Mouse (Mus musculus) layer of hippocampus, adult 11-12 months (tissue): ENCODE measurements at regions not wholly inside any gene's neighbourhood (a gene's known extent, or its start where the extent isn't known, plus 50 kb on each side); places are given as distances from the start of the nearest gene placed in this dataset.
A peak's percentile ranks its signal among the peaks of the same experiment; 100 is the strongest.

Source experiments
- DNase-seq: peaks from one replicate; pipeline ENCODE4 v3.0.0; 2022; ENCODE audit warnings: low spot score

DNA sequence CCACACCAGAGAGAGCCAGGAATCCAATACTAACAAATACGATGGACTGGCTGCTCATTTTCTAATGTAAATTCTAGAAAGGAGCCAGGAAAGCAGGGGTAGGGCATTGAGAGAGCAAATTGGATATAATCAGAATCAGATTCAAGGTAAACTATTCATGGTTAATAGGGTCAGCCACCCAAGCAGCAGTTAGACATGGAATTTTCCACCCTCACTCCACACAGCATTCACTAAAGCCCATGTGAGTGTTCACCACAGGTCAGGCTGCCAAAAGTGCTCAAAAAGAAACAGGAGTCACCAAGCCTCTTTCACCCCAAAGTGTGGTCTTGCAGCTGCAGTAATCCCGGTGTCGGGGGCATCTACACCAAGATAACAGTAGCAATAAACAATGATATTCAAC, 596.9 kb downstream of the Tox3 start:
- DNase-seq, result no peak

DNA sequence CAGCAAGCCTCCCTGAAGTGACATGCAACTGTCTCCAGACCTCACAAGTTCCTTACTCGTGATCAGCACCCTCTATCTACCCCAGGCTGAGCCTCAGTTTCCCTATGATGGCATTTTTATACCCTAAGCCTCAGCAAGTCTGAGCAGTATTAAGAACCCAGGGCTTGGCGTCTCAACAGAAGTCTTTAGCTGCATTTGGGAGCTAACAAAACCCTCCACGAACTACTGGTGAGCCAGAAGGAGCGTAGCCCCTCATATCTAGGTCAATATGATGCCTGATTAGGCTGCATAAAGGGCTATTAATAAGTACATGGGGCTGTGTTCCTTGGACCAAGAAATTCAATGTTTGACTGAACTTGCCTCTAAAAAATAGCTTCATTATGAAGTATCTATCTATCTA, 600.4 kb downstream of the Tox3 start:
- no peak for DNase-seq

DNA sequence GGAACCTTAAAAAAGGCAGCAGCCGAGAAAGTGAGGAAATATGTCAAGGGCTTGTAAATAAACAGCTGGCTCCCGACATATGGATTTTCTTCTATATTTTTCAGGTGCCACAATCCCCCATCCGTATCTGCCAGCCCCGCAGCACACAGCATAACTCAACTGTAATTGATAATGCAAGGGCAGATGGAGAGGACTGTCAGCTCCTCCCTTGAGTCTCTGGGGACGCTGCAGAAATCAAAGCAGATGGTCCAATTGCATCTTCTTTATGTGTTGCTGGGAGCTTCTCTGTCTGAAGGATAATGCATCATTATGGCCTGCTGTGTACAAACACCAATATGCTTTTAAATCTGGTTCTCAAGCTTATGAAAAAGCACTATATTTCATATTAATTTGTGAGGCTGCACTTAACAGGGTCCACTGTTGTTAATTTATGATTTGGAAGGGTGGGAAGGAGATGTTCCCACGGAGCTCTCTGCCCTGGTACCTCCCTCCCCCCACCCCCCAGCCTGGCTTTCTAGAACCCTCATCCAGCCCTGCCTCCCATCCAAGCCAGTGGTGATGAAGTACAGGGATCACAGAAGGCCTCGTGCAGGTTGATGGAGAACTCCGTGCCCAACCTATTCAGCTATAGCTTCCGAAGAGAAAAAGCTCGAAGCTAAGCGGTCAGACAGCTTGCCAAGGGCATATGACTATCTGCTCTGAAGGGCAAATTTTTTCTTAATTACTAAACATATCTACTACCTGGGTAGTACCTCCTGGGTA, 603.7 kb downstream of the Tox3 start:
- DNase-seq, result peak; percentile 14

DNA sequence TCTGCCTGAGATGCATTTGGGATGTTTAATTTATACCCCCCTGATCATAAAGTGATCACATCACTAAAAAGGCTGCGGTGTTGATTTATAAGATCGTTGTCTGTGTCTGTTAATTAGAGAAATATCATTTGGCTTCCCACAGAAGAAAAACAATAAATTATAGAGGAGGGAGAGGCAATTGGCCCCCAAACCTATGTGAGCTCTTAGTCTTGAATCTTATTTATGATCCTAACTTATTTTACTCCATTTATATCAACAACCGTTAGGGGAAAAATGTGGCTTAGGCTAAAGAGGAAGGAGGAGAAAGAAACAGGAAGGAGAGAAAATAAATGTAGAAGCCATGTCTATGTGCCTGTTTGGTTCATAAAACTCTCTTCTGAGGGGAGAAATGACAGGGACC, 609.5 kb downstream of the Tox3 start:
- DNase-seq, result no peak

DNA sequence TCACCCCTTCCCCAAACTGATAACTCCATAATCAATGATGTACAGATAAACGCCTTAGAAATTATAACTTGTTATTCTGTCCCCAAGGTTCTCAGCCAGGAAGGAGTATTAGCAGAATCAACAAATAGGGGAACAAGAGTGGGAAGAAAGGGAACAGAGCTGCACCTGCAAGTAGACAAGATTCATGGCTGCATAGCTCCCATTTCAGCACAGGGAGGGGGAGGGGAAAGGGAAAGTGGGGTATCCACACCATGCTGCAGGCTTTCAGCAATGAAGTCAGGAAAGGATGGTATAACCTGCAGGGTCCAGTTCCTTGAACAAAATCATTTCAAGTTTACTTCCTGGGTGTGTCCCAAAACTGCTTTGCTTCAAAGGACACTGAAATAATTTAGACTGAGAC, 610.5 kb downstream of the Tox3 start:
- DNase-seq, result no peak

DNA sequence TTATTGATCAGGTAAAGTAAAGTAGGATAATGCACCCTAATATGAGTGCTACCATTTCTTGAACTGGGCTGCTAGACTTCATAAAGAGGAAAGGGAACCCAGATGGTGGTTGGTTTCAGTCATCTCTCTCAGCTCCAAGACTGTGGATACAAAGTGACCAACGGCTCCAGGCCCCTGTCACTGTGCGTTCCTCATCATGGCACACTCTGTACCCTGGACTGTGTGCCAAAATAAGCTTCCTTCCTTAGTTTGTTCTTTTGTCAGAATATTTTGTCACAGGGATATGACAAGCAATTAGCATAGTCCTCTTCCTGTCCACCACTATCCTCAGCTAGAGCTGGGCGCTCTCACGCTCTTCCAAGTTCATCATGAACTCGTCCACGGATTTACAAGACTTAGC, 620.9 kb downstream of the Tox3 start:
- no peak for DNase-seq

- no peak for DNase-seq
Observed at GRCm38 (mm10) chr8:89721684-89722305, 626.3 kb downstream of the Tox3 start.

- DNase-seq, result no peak
Observed at GRCm38 (mm10) chr8:89713880-89714279, 634.3 kb downstream of the Tox3 start.

GRCm38 (mm10) chr8:89707341-89707928, 640.7 kb downstream of the Tox3 start:
- DNase-seq, result peak; percentile 26

DNA sequence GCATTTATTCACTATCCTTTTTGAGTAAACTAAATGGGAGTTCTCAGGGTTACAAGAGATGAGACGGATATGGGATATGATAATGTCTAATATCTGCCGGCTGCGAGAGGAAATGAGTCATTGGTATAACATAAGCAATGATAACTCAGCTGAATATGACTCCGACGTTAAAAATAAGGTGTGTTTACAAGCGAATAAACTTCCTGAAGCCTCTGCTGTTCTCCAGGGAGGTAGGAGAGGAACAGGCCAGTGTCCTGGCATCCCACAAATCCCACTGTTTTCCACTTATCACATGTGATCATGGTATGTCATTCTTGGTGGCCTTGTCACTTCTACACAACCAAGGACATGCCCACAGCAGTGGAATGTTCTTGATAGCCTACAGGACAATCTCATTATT, 641.7 kb upstream of the Sall1 start:
- no peak for DNase-seq

GRCm38 (mm10) chr8:89680937-89681336, 637.0 kb upstream of the Sall1 start:
- DNase-seq, result no peak

DNA sequence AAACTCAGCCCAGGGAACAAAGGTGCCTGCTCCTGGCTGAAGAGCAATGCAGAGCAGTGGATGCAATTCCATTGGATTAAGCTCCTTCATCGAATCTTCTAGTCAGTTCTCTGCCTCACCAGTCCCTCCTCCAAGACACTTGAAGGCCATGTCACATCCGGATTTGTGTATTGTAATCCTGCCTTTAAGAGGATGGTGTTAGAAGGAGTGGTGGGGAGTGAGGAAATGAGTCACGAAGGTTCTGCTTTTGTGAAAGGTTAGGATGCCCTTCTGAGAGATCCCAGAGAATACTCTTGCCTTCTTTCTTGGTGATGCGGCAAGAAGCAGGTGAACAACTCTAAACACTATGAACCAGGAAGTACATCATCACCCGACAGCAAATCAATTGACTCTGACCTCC, 636.4 kb upstream of the Sall1 start:
- DNase-seq, result no peak

DNA sequence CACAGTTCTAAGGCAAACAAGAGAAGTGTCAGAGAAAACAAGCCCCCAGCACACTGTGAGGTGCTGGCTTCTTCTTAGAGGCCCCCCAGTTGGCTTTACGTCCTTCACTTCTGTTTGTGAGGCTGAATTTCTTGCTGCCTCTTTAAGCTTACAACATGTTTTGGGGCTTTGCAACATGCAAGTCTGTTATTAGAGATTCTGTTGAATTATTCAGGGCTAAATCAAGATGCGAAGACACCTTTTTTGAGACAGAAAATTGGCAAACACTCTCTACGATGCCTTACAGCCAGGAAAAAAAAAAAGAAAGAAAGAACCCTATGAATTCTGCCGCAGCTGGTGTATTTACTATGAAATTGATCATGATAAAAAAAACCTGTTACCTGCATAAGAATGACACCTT, 635.6 kb upstream of the Sall1 start:
- no peak for DNase-seq

- DNase-seq, result no peak
Observed at GRCm38 (mm10) chr8:89677266-89677665, 633.3 kb upstream of the Sall1 start.

GRCm38 (mm10) chr8:89673911-89674310, 629.9 kb upstream of the Sall1 start:
- DNase-seq, result no peak

DNA sequence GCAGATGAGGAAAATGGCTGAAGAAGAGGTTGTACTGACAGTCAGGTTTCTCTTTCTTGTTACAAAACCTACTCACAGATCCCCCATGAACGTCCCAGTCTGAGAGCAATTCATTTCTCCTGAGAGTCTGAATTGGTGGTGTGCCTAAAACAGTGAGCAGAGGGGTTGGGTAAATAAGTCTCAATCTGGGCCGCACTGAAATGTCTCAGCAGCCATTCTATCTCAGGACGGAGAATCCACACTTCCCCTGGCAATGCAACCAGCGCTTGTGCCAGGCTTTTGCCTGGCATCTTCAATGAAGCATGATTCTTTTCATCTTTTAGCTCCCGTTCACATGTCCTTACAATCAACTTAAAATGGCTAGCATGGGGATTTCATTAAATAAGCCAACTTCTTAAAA, 628.7 kb upstream of the Sall1 start:
- DNase-seq, result no peak

DNA sequence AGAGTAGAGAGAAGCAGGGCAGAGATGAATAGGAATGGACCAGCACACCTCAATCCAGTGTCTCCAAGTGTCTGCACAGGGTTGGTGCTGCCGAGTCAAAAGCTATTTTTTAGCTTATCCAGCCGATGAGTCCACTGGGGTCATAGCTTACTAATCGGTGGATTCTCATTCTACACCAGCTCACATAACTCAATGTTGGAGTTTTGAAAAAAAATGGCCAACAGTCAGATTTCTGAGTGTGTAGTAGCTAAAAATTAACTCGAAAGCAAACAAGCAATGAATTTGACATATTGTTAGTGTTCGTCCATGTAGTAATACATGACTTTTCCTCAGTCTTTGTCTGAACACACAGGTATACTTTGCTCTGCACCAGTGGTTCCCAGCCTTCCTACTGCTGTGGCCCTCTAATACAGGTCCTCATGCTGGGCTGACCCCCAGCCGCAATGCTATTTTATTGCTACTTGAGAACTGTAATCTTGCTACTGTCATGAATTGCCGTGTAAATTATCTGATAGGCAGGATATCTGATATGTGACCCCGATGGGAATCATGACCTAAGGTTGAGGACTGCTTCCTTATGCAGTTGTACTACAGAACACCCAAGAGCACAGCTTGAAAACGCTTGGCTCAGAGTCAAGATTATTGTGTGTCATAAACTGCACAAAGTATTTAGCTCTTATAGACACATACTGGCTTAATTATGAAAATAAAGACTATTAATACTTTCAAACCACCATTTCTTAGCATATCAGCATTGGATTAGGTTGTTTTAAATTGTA, 621.1 kb upstream of the Sall1 start:
- DNase-seq, result no peak

DNA sequence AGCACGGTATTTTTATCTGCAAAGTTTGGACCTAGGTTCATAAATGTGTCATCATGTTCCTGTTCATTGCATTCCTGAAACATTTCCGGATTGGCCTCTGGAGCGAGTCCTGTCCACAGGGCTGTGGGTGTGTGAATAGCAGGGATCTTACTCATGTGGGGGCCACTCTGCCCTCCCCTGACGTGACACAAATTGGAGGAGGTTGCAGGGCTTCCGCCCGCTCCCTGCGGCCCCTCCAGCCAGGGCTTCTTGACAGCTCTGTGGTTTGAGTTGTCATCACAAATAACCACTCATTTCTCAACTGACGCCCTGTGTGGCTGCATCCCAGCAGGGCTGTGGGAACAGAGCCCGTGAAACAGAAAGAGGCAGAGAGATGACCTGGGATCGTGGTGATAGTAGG, 619.9 kb upstream of the Sall1 start:
- no peak for DNase-seq

GRCm38 (mm10) chr8:89658998-89659944, 615.3 kb upstream of the Sall1 start:
- DNase-seq, result no peak

DNA sequence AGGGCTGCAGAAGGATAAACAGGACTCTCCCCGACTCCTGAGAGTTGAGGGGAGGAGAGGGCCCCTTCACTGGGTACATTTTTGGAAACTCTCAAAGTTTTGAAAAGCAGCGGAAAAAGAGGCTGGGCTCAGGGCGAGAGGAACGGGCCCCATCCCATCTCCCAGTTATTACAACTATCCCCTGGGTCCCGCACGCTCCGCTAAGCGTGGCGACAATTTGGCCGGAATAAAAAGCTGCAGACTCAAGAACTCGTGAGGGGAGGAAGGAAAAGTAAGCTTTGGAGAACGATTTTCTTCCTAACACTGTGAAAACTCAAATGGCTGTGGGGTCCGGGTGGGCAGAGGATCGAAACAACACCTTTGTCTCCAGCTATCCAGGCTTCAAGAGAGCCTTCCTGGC, 611.4 kb upstream of the Sall1 start:
- no peak for DNase-seq

GRCm38 (mm10) chr8:89649207-89649890, 605.4 kb upstream of the Sall1 start:
- no peak for DNase-seq
